Mouse (Mus musculus): Measurements from ENCODE around the gene Atg13. TPM values are rescaled to one million over a fixed set of nuclear protein-coding genes. Genes with fewer than 3 reads are reported as not detected.

The Atg13 gene
- total and polyA plus RNA-seq, 2 experiments: 10.3 to 33.6 TPM

GRCm38 (mm10) chr2:91636229-91636628, 74.1 kb downstream of the Atg13 start, which contains the start of gene F2:
F2 (minus strand) TSS chr2:91636414.
- 28% methylated on average over 8 of the region's 8 CpGs for WGBS
- peak within 1 kb of the TSS; percentile 94 for H3K9ac ChIP-seq (ENCODE audit: low read depth, low read length)
- no peaks in the 10 kb centered on the region for H3K27me3 ChIP-seq (ENCODE audit: control insufficient read depth, insufficient read depth, low read length)
- peaks cover 16% of the 10 kb centered on the region; the same call in 1 of the 2 replicates for H3K79me2 ChIP-seq (ENCODE audit: control insufficient read depth, insufficient read depth, low read length)
- TF ChIP-seq CTCF (IDR thresholded peaks at IDR 0.05; ENCODE audit: low read depth, low read length) (no peak), POLR2A (IDR thresholded peaks at IDR 0.05; ENCODE audit: extremely low read depth, insufficient read depth, low read length) (peak; percentile 97)
- DNase-seq (ENCODE audit: extremely low read depth, low read depth, low spot score): peak; percentile 97
- H3K4me1 ChIP-seq (ENCODE audit: control insufficient read depth, insufficient read depth, low read length): peaks cover 28% of the 10 kb centered on the region
- peak within 1 kb of the TSS; percentile 91 for H3K27ac ChIP-seq (replicated peaks; ENCODE audit: insufficient read depth, low read depth, low read length)
- H3K4me3 ChIP-seq (ENCODE audit: insufficient read depth, low read depth, low read length): peak within 1 kb of the TSS; percentile 90
- peaks cover 16% of the 10 kb centered on the region; the same call in 1 of the 2 replicates for H3K36me3 ChIP-seq (ENCODE audit: control insufficient read depth, insufficient read depth, low read length)

- H3K9ac ChIP-seq (ENCODE audit: low read depth, low read length): peak overlapping the region; percentile 94
- H3K27ac ChIP-seq (replicated peaks; ENCODE audit: insufficient read depth, low read depth, low read length): peak overlapping the region; percentile 91
- H3K4me3 ChIP-seq (ENCODE audit: insufficient read depth, low read depth, low read length): peak overlapping the region; percentile 90
Observed at GRCm38 (mm10) chr2:91635486-91635885, 74.9 kb downstream of the Atg13 start.

GRCm38 (mm10) chr2:91634841-91635240, 75.5 kb downstream of the Atg13 start:
- TF ChIP-seq CTCF (IDR thresholded peaks at IDR 0.05; ENCODE audit: low read depth, low read length): no peak
- no peak for TF ChIP-seq POLR2A (IDR thresholded peaks at IDR 0.05; ENCODE audit: extremely low read depth, insufficient read depth, low read length)
- peak overlapping the region; percentile 91 for H3K27ac ChIP-seq (replicated peaks; ENCODE audit: insufficient read depth, low read depth, low read length)

More at GRCm38 (mm10) chr2:91635486-91635885, 74.9 kb downstream of the Atg13 start:
- Histone ChIP-seq H3K36me3 (ENCODE audit: control insufficient read depth, insufficient read depth, low read length) (peaks cover 20% of the 10 kb centered on the region; the same call in 1 of the 2 replicates), H3K27me3 (ENCODE audit: control insufficient read depth, insufficient read depth, low read length) (no peaks in the 10 kb centered on the region), H3K4me1 (ENCODE audit: control insufficient read depth, insufficient read depth, low read length) (peaks cover 31% of the 10 kb centered on the region), H3K79me2 (ENCODE audit: control insufficient read depth, insufficient read depth, low read length) (peaks cover 16% of the 10 kb centered on the region; the same call in 1 of the 2 replicates)
- DNase-seq (ENCODE audit: extremely low read depth, low read depth, low spot score): peak; percentile 42
- TF ChIP-seq POLR2A (IDR thresholded peaks at IDR 0.05; ENCODE audit: extremely low read depth, insufficient read depth, low read length): no peak
- WGBS: 22% methylated on average over 11 of the region's 11 CpGs

GRCm38 (mm10) chr2:91633334-91633977, 76.9 kb downstream of the Atg13 start:
- H3K4me3 ChIP-seq (ENCODE audit: insufficient read depth, low read depth, low read length): peak overlapping the region; percentile 42
- H3K79me2 ChIP-seq (ENCODE audit: control insufficient read depth, insufficient read depth, low read length): peaks cover 16% of the 10 kb centered on the region; the same call in 1 of the 2 replicates
- H3K27me3 ChIP-seq (ENCODE audit: control insufficient read depth, insufficient read depth, low read length): no peaks in the 10 kb centered on the region
- H3K4me1 ChIP-seq (ENCODE audit: control insufficient read depth, insufficient read depth, low read length): peaks cover 37% of the 10 kb centered on the region
- peak overlapping the region; percentile 60 for H3K9ac ChIP-seq (ENCODE audit: low read depth, low read length)
- TF ChIP-seq CTCF (IDR thresholded peaks at IDR 0.05; ENCODE audit: low read depth, low read length): no peak
- no peak for TF ChIP-seq POLR2A (IDR thresholded peaks at IDR 0.05; ENCODE audit: extremely low read depth, insufficient read depth, low read length)
- WGBS: 24% methylated on average over 12 of the region's 12 CpGs
- H3K27ac ChIP-seq (replicated peaks; ENCODE audit: insufficient read depth, low read depth, low read length): peak overlapping the region; percentile 73
- peak; percentile 95 for DNase-seq (ENCODE audit: extremely low read depth, low read depth, low spot score)
- H3K36me3 ChIP-seq (ENCODE audit: control insufficient read depth, insufficient read depth, low read length): peaks cover 36% of the 10 kb centered on the region

More at GRCm38 (mm10) chr2:91634841-91635240, 75.5 kb downstream of the Atg13 start:
- no peaks in the 10 kb centered on the region for H3K27me3 ChIP-seq (ENCODE audit: control insufficient read depth, insufficient read depth, low read length)
- H3K4me3 ChIP-seq (ENCODE audit: insufficient read depth, low read depth, low read length): peak overlapping the region; percentile 90
- 20% methylated on average over 9 of the region's 9 CpGs for WGBS
- H3K36me3 ChIP-seq (ENCODE audit: control insufficient read depth, insufficient read depth, low read length): peaks cover 25% of the 10 kb centered on the region; the same call in 1 of the 2 replicates
- H3K9ac ChIP-seq (ENCODE audit: low read depth, low read length): peak overlapping the region; percentile 94
- DNase-seq (ENCODE audit: extremely low read depth, low read depth, low spot score): peak; percentile 55
- H3K79me2 ChIP-seq (ENCODE audit: control insufficient read depth, insufficient read depth, low read length): peaks cover 16% of the 10 kb centered on the region; the same call in 1 of the 2 replicates
- peaks cover 37% of the 10 kb centered on the region for H3K4me1 ChIP-seq (ENCODE audit: control insufficient read depth, insufficient read depth, low read length)

- no peak for TF ChIP-seq CTCF (IDR thresholded peaks at IDR 0.05; ENCODE audit: low read depth, low read length)
- no peak for TF ChIP-seq POLR2A (IDR thresholded peaks at IDR 0.05; ENCODE audit: extremely low read depth, insufficient read depth, low read length)
- H3K4me1 ChIP-seq (ENCODE audit: control insufficient read depth, insufficient read depth, low read length): peaks cover 37% of the 10 kb centered on the region
- no peak overlapping the region for H3K27ac ChIP-seq (replicated peaks; ENCODE audit: insufficient read depth, low read depth, low read length)
- peaks cover 16% of the 10 kb centered on the region; the same call in 1 of the 2 replicates for H3K79me2 ChIP-seq (ENCODE audit: control insufficient read depth, insufficient read depth, low read length)
- no peak overlapping the region for H3K4me3 ChIP-seq (ENCODE audit: insufficient read depth, low read depth, low read length)
- 61% methylated on average over 5 of the region's 5 CpGs for WGBS
- peaks cover 46% of the 10 kb centered on the region for H3K36me3 ChIP-seq (ENCODE audit: control insufficient read depth, insufficient read depth, low read length)
- H3K9ac ChIP-seq (ENCODE audit: low read depth, low read length): peak overlapping the region; percentile 60
- no peak for DNase-seq (ENCODE audit: extremely low read depth, low read depth, low spot score)
- no peaks in the 10 kb centered on the region for H3K27me3 ChIP-seq (ENCODE audit: control insufficient read depth, insufficient read depth, low read length)
Observed at GRCm38 (mm10) chr2:91632316-91632715, 78.1 kb downstream of the Atg13 start.

- Histone ChIP-seq H3K36me3 (ENCODE audit: control insufficient read depth, insufficient read depth, low read length) (peaks cover 47% of the 10 kb centered on the region), H3K4me3 (ENCODE audit: insufficient read depth, low read depth, low read length) (no peak overlapping the region), H3K27ac (replicated peaks; ENCODE audit: insufficient read depth, low read depth, low read length) (no peak overlapping the region), H3K79me2 (ENCODE audit: control insufficient read depth, insufficient read depth, low read length) (peaks cover 16% of the 10 kb centered on the region; the same call in 1 of the 2 replicates), H3K9ac (ENCODE audit: low read depth, low read length) (0 out of 2 replicates have a peak overlapping the region, but pooled peaks have one; percentile 14), H3K4me1 (ENCODE audit: control insufficient read depth, insufficient read depth, low read length) (peaks cover 38% of the 10 kb centered on the region), H3K27me3 (ENCODE audit: control insufficient read depth, insufficient read depth, low read length) (no peaks in the 10 kb centered on the region)
- 57% methylated on average over 5 of the region's 5 CpGs for WGBS
- DNase-seq (ENCODE audit: extremely low read depth, low read depth, low spot score): no peak
- TF ChIP-seq CTCF (IDR thresholded peaks at IDR 0.05; ENCODE audit: low read depth, low read length) (no peak), POLR2A (IDR thresholded peaks at IDR 0.05; ENCODE audit: extremely low read depth, insufficient read depth, low read length) (no peak)
Observed at GRCm38 (mm10) chr2:91631826-91632225, 78.5 kb downstream of the Atg13 start.

All from liver, adult 2 months (tissue).